Mouse (Mus musculus) limb, embryonic 12.5 days (tissue): Measurements from ENCODE around the gene Phtf2. TPM values are rescaled to one million over a fixed set of nuclear protein-coding genes. Genes with fewer than 3 reads are reported as not detected.
"Not testable (repeated sequence)": the region's sequence is repeated elsewhere in the genome, so short reads cannot be mapped to it uniquely, and the experiment has no call there.

Experiments used
- ATAC-seq: fragments of 200-750 bp; cut with Nextera tagmentation; 2 replicates; pipeline ENCODE4 v1.8.0; 2017; ENCODE audit warnings: low read depth, moderate TSS enrichment; ENCODE audit not compliant: insufficient number of reproducible peaks, insufficient read depth, low FRiP score, low TSS enrichment
- H3K27ac ChIP-seq: fragments of 300-500 bp; sonication (generic); 2 replicates; pipeline ENCODE4 v1.5.1; 2016; ENCODE audit warnings: mild to moderate bottlenecking, moderate library complexity
- H3K27me3 ChIP-seq: fragments of 300-500 bp; sonication (generic); 2 replicates; pipeline ENCODE4 v1.6.1; 2016; ENCODE audit warnings: mild to moderate bottlenecking, moderate library complexity
- H3K36me3 ChIP-seq: fragments of 300-500 bp; sonication (generic); 2 replicates; pipeline ENCODE4 v1.6.1; 2016; ENCODE audit warnings: mild to moderate bottlenecking, moderate library complexity
- H3K4me1 ChIP-seq: fragments of 300-500 bp; sonication (generic); replicated peaks from 2 replicates; pipeline ENCODE4 v1.6.1; 2016
- H3K4me2 ChIP-seq: fragments of 300-500 bp; sonication (generic); 2 replicates; pipeline ENCODE4 v1.6.1; 2016; ENCODE audit warnings: mild to moderate bottlenecking, moderate library complexity
- H3K4me3 ChIP-seq: fragments of 300-500 bp; sonication (generic); replicated peaks from 2 replicates; pipeline ENCODE4 v1.5.1; 2016; ENCODE audit warnings: mild to moderate bottlenecking
- H3K9ac ChIP-seq: fragments of 300-500 bp; sonication (generic); replicated peaks from 2 replicates; pipeline ENCODE4 v1.6.1; 2016; ENCODE audit warnings: mild to moderate bottlenecking, moderate library complexity
- H3K9me3 ChIP-seq: fragments of 300-500 bp; sonication (generic); 2 replicates; pipeline ENCODE4 v1.6.1; 2016; ENCODE audit warnings: mild to moderate bottlenecking, moderate library complexity
- WGBS: fragments of 180-500 bp; shearing (Covaris S2); methylation state at CpG from one replicate; pipeline ENCODE4 v1.1.7; 2016; 5-methylcytosine and 5-hydroxymethylcytosine counted together
- polyA plus RNA-seq: library from polyadenylated mRNA; unstranded; fragments of >200 nt; fragmentation: Nextera tagmentation; extraction: Ambion mirVana; gene quantifications from 2 replicates; pipeline ENCODE4 v1.2.1, GENCODE M21; 2016

Phtf2 gene
- polyA plus RNA-seq, 1 experiment from 2014 or later = 20.8 TPM

- no peaks in the 10 kb centered on the region for H3K9me3 ChIP-seq
- no peak overlapping the region for H3K9ac ChIP-seq
- no peaks in the 10 kb centered on the region for H3K4me1 ChIP-seq
- no peak overlapping the region for H3K27ac ChIP-seq
- H3K4me2 ChIP-seq = no peak overlapping the region
- no peak overlapping the region for H3K4me3 ChIP-seq
- no peaks in the 10 kb centered on the region for H3K36me3 ChIP-seq
- ATAC-seq = no peak
- no peaks in the 10 kb centered on the region for H3K27me3 ChIP-seq
These were observed 60.8 kb downstream of the Phtf2 start for GRCm38 (mm10) chr5:20821122-20821521.

GRCm38 (mm10) chr5:20815094-20815493, 66.8 kb downstream of the Phtf2 start:
- no peaks in the 10 kb centered on the region for H3K36me3 ChIP-seq
- H3K27me3 ChIP-seq = no peaks in the 10 kb centered on the region
- H3K9me3 ChIP-seq = no peaks in the 10 kb centered on the region
- H3K9ac ChIP-seq = no peak overlapping the region
- no peak overlapping the region for H3K27ac ChIP-seq
- 95% methylated on average over 2 of the region's 2 CpGs for WGBS
- ATAC-seq = no peak
- no peaks in the 10 kb centered on the region for H3K4me1 ChIP-seq
- H3K4me2 ChIP-seq = no peak overlapping the region
- H3K4me3 ChIP-seq = no peak overlapping the region

- Histone ChIP-seq H3K9ac (no peak overlapping the region), H3K4me2 (no peak overlapping the region), H3K27me3 (no peaks in the 10 kb centered on the region), H3K27ac (no peak overlapping the region), H3K4me1 (no peaks in the 10 kb centered on the region), H3K4me3 (no peak overlapping the region), H3K36me3 (peaks cover 6% of the 10 kb centered on the region; the same call in 1 of the 2 replicates), H3K9me3 (no peaks in the 10 kb centered on the region)
- 84% methylated on average over 6 of the region's 6 CpGs for WGBS
- no peak for ATAC-seq
These were observed 71.5 kb downstream of the Phtf2 start for GRCm38 (mm10) chr5:20810449-20810848.

GRCm38 (mm10) chr5:20795932-20796331, 86.0 kb downstream of the Phtf2 start:
- H3K4me2 ChIP-seq = no peak overlapping the region
- H3K9me3 ChIP-seq = no peaks in the 10 kb centered on the region
- ATAC-seq = no peak
- peaks cover 40% of the 10 kb centered on the region for H3K36me3 ChIP-seq
- WGBS = 88% methylated on average over 5 of the region's 5 CpGs
- no peaks in the 10 kb centered on the region for H3K4me1 ChIP-seq
- H3K27me3 ChIP-seq = no peaks in the 10 kb centered on the region
- H3K9ac ChIP-seq = no peak overlapping the region
- no peak overlapping the region for H3K27ac ChIP-seq
- H3K4me3 ChIP-seq = no peak overlapping the region

GRCm38 (mm10) chr5:20791793-20792554, 90.0 kb downstream of the Phtf2 start:
- H3K27ac ChIP-seq = no peak overlapping the region
- 88% methylated on average over 10 of the region's 10 CpGs for WGBS
- no peaks in the 10 kb centered on the region for H3K9me3 ChIP-seq
- H3K9ac ChIP-seq = no peak overlapping the region
- no peaks in the 10 kb centered on the region for H3K27me3 ChIP-seq
- H3K4me3 ChIP-seq = no peak overlapping the region
- no peak for ATAC-seq
- H3K4me1 ChIP-seq = no peaks in the 10 kb centered on the region
- H3K36me3 ChIP-seq = peaks cover 41% of the 10 kb centered on the region
- no peak overlapping the region for H3K4me2 ChIP-seq

- not testable (repeated sequence) for H3K4me3 ChIP-seq, ATAC-seq, H3K27me3 ChIP-seq, H3K9ac ChIP-seq, H3K9me3 ChIP-seq, H3K27ac ChIP-seq, H3K4me2 ChIP-seq, H3K4me1 ChIP-seq
- WGBS = 84% methylated on average over 3 of the region's 5 CpGs
- H3K36me3 ChIP-seq = peaks cover 22% of the 10 kb centered on the region; the same call in 1 of the 2 replicates
These were observed 95.5 kb downstream of the Phtf2 start for GRCm38 (mm10) chr5:20786471-20786870.

GRCm38 (mm10) chr5:20781116-20781515, 100.8 kb downstream of the Phtf2 start:
- no peak for ATAC-seq
- Histone ChIP-seq H3K4me1 (peaks cover 11% of the 10 kb centered on the region; the same call in 1 of the 2 replicates), H3K36me3 (peaks cover 11% of the 10 kb centered on the region; the same call in 1 of the 2 replicates), H3K9ac (no peak overlapping the region), H3K27ac (no peak overlapping the region), H3K4me3 (no peak overlapping the region), H3K9me3 (no peaks in the 10 kb centered on the region), H3K4me2 (no peak overlapping the region), H3K27me3 (no peaks in the 10 kb centered on the region)
- 94% methylated on average over 1 of the region's 1 CpGs for WGBS

- H3K27ac ChIP-seq = peak overlapping the region; percentile 36; the same call in 1 of the 2 replicates
- ATAC-seq = no peak
These were observed 102.7 kb downstream of the Phtf2 start for GRCm38 (mm10) chr5:20779191-20779590.

GRCm38 (mm10) chr5:20778274-20778984, 103.5 kb downstream of the Phtf2 start:
- ATAC-seq = no peak; the same call in 1 of the 2 replicates

More at GRCm38 (mm10) chr5:20779191-20779590, 102.7 kb downstream of the Phtf2 start:
- Histone ChIP-seq H3K9ac (no peak overlapping the region), H3K36me3 (peaks cover 11% of the 10 kb centered on the region; the same call in 1 of the 2 replicates), H3K9me3 (no peaks in the 10 kb centered on the region), H3K27me3 (no peaks in the 10 kb centered on the region), H3K4me2 (no peak overlapping the region), H3K4me3 (no peak overlapping the region), H3K4me1 (peaks cover 11% of the 10 kb centered on the region; the same call in 1 of the 2 replicates)
- WGBS = 38% methylated on average over 2 of the region's 2 CpGs

GRCm38 (mm10) chr5:20773341-20773740, 108.6 kb downstream of the Phtf2 start:
- H3K27ac ChIP-seq = no peak overlapping the region
- no peak for ATAC-seq
- WGBS = 63% methylated on average over 3 of the region's 3 CpGs

More at GRCm38 (mm10) chr5:20778274-20778984, 103.5 kb downstream of the Phtf2 start:
- 71% methylated on average over 8 of the region's 8 CpGs for WGBS
- H3K4me3 ChIP-seq = no peak overlapping the region
- no peak overlapping the region for H3K9ac ChIP-seq
- H3K27ac ChIP-seq = peak overlapping the region; percentile 71
- no peaks in the 10 kb centered on the region for H3K27me3 ChIP-seq
- H3K9me3 ChIP-seq = no peaks in the 10 kb centered on the region
- peaks cover 11% of the 10 kb centered on the region; the same call in 1 of the 2 replicates for H3K36me3 ChIP-seq
- H3K4me1 ChIP-seq = peaks cover 11% of the 10 kb centered on the region; the same call in 1 of the 2 replicates
- H3K4me2 ChIP-seq = no peak overlapping the region

GRCm38 (mm10) chr5:20765365-20765920, 116.5 kb downstream of the Phtf2 start:
- no peak for ATAC-seq
- no peak overlapping the region for H3K4me3 ChIP-seq
- H3K4me1 ChIP-seq = no peaks in the 10 kb centered on the region
- 92% methylated on average over 7 of the region's 7 CpGs for WGBS
- H3K36me3 ChIP-seq = peaks cover 23% of the 10 kb centered on the region; the same call in 1 of the 2 replicates
- no peak overlapping the region for H3K9ac ChIP-seq
- H3K27ac ChIP-seq = no peak overlapping the region
- no peaks in the 10 kb centered on the region for H3K27me3 ChIP-seq
- H3K4me2 ChIP-seq = no peak overlapping the region
- H3K9me3 ChIP-seq = no peaks in the 10 kb centered on the region

More at GRCm38 (mm10) chr5:20773341-20773740, 108.6 kb downstream of the Phtf2 start:
- H3K4me2 ChIP-seq = no peak overlapping the region
- peaks cover 2% of the 10 kb centered on the region; the same call in 1 of the 2 replicates for H3K4me1 ChIP-seq
- no peaks in the 10 kb centered on the region for H3K27me3 ChIP-seq
- peaks cover 19% of the 10 kb centered on the region; the same call in 1 of the 2 replicates for H3K36me3 ChIP-seq
- no peak overlapping the region for H3K9ac ChIP-seq
- no peaks in the 10 kb centered on the region for H3K9me3 ChIP-seq
- no peak overlapping the region for H3K4me3 ChIP-seq
